Mouse (Mus musculus) Patski (cell line): Measurements from ENCODE around the gene Lmbrd1. TPM values are rescaled to one million over a fixed set of nuclear protein-coding genes. Genes with fewer than 3 reads are reported as not detected.
"Not testable (repeated sequence)": the region's sequence is repeated elsewhere in the genome, so short reads cannot be mapped to it uniquely, and the experiment has no call there.

Experiments
- ATAC-seq: fragments of 100-300 bp; one replicate; pipeline ENCODE4 v1.8.0; 2021
- CTCF ChIA-PET: fragments of 350-600 bp; sonication (Branson Sonifier 250); formaldehyde crosslinking; loops from one replicate; lab custom pipeline; 2022; ENCODE audit warnings: inconsistent platforms; lab: Charles Lee
- POLR2A ChIA-PET: fragments of 350-600 bp; sonication (Branson Sonifier 250); formaldehyde crosslinking; loops from one replicate; lab custom pipeline; 2022; ENCODE audit warnings: antibody characterized with exemption, inconsistent platforms; lab: Charles Lee
- DNase-seq: peaks from one replicate; pipeline ENCODE4 v3.0.0-alpha.2; 2011; ENCODE audit warnings: low read depth, low spot score
- H3K27me3 ChIP-seq: fragments of 371-371 bp; one replicate; pipeline ENCODE4 v1.5.1; 2021
- CTCF ChIP-seq: fragments of 100-300 bp; IDR thresholded peaks from one replicate; pipeline ENCODE4 v1.5.1; 2021
- in situ Hi-C: fragments of 300-500 bp; cut with MboI; formaldehyde crosslinking; loops from 3 replicates; pipeline ENCODE4 v1.11.1; 2018; ENCODE audit warnings: low pct_unique_long_range_greater_than_20kb, mixed read lengths
- polyA plus RNA-seq: library from polyadenylated mRNA; unstranded; gene quantifications from one replicate; pipeline ENCODE4 v1.2.3, GENCODE M21; 2021

Gene Lmbrd1
- polyA plus RNA-seq, 1 experiment from 2014 or later = 71.1 TPM

- no peak for ATAC-seq
- TF ChIP-seq CTCF = no peak
- POLR2A ChIA-PET = no interaction called here
- no peak for DNase-seq
- in situ Hi-C loops = no loop called here
- CTCF ChIA-PET = interaction anchor here (1.6 kb wide), 1 partner anchor 11 kb away, joined by 3 read pairs; no protein-coding TSS in a partner anchor
- H3K27me3 ChIP-seq = no peaks in the 10 kb centered on the region
Measured at GRCm38 (mm10) chr1:24773642-24774041, 95.2 kb downstream of the Lmbrd1 start.

- ChIA-PET CTCF (no interaction called here), POLR2A (no interaction called here)
- ATAC-seq = no peak
- in situ Hi-C loops = no loop called here
- TF ChIP-seq CTCF = no peak
- DNase-seq = no peak
- H3K27me3 ChIP-seq = peaks cover 6% of the 10 kb centered on the region
Measured at GRCm38 (mm10) chr1:24776576-24776975, 98.1 kb downstream of the Lmbrd1 start.

- no peak for ATAC-seq
- CTCF ChIA-PET = no interaction called here
- no peak for DNase-seq
- no peak for TF ChIP-seq CTCF
- H3K27me3 ChIP-seq = peaks cover 7% of the 10 kb centered on the region
- POLR2A ChIA-PET = no interaction called here
- in situ Hi-C loops = no loop called here
Measured at GRCm38 (mm10) chr1:24793168-24793567, 114.7 kb downstream of the Lmbrd1 start.

GRCm38 (mm10) chr1:24807971-24808370 is 129.5 kb downstream of the Lmbrd1 start:
- POLR2A ChIA-PET, H3K27me3 ChIP-seq, ATAC-seq, DNase-seq, in situ Hi-C loops, CTCF ChIA-PET: not testable (repeated sequence)

Other genes starting within 250 kb of the Lmbrd1 start
- not detected for gene Col19a1, start 91.2 kb upstream of the Lmbrd1 start, polyA plus RNA-seq